Mouse (Mus musculus): Measurements from ENCODE around the gene F11.
A peak's percentile ranks its signal among the peaks of the same experiment; 100 is the strongest.

The F11 gene

DNA sequence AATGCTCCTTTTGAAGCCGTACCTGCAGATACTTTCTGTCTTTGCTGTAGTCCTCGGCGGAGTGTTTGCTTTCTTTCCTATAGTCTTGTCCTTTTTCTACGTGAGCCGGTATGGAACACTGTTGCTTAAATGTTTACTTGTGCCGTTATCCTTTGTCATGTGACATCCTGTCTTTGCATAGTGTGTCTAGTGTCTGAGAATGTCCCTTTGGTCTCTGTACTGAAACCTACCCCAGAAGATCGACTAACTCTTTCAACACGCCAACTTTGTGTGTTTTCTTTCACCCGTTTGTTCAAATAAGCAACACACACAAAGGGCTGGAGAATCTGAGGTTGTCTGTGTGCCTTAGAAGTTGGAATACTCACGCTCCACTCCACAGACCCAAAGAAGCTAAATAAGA, at the start of gene F11:
TSS of gene F11 (minus strand) at position 112 of the 400 bp plus-strand sequence.
- DNase-seq = no peak

DNA sequence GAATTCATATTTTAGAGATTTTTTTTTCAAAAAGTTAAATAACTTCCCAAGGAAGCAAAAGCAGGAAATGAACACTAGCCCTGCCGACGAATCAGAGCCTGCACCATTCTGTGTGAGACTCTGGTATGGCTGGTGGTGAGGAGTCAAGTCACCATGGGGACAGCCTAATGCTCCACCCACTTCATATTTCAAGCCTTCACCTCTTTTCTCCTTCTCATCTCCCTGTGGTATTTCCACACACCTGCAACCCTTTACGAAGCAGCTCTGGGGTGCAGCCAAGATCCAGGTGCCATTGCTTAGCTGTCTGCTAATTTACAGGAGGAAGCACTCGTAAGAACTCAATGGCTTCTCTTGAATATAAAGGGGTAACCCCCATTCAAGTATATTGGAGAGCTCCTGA, 49.1 kb upstream of the F11 start:
- DNase-seq = no peak

DNA sequence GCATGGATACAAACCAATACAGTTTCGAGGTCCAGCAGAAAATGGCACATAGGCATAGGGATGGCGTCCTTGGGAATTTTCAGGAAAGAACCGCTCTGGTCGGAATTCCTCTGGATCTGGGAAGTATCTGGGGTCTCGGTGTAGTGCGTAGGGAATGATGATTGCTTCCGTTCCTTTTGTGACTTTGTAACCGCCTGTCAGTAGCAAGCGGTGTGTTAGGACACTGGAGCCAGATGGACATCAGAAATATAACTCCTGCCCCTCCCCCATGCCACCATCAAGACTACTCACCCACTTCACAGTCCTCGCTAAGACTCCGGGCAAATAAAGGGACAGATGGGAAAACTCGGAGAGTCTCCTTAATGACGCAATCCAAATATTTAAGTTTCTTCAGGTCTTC, 46.5 kb upstream of the F11 start, which contains the start of gene Gm45753:
TSS of gene Gm45753 (minus strand) at position 101 of the 400 bp plus-strand sequence.
- no peak for DNase-seq

DNA sequence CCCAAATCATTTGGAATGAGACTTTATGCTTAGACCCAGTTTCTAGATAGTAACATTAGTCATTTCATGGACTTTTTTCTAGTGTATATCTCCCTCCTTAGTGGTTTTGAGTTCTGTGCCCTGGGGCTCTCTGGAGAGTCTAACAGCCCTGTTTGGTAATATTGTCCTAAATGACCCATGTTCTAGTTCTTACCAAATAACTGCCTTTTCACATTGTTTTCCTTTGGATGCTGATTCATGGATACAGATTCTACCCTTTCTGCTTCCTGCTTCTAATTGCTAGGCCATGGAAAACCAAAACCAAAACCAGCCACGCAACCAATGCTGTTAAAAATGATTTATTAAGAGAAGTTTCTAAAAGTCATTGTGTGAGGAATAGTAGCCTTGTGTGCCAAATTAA, 43.6 kb upstream of the F11 start:
- no peak for DNase-seq

DNA sequence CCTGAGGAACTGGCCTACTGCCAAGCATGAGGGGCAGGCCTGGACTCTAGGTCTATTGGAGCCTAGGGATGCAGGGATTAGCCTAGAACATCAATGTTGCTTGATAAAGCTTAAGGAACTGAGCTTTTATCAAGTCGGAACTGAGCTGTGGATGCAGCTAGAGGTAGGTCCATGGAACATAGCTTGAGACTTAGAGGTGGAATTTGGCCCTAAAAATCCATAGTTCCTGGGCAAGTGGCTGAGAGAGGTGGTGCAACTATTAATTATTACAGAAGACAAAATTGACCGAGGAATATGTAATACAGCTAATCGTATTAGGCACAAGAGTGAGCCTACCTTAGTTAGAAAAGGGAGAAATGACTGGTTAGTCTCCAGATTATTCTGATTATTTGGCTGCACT, 42.5 kb upstream of the F11 start:
- no peak for DNase-seq

DNA sequence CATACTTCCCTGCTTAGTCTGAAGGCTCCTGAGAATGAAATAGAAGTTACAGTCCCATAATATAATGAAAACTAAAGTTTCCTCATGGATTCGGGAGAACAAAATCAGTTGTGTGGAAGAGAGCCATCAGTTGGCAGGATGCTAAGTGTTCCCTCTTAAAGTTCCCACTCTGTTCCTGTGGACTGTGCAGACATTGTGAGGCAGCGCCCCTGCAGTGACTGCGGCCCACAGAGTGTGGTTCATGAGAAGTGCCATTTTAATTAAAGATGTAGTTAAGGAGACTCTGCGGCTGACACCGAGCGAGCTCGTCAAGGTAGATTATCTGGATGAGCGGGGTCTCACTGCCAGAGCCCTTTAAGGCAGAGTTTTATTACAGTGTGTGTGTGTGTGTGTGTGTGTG, 40.6 kb upstream of the F11 start:
- DNase-seq = no peak

DNA sequence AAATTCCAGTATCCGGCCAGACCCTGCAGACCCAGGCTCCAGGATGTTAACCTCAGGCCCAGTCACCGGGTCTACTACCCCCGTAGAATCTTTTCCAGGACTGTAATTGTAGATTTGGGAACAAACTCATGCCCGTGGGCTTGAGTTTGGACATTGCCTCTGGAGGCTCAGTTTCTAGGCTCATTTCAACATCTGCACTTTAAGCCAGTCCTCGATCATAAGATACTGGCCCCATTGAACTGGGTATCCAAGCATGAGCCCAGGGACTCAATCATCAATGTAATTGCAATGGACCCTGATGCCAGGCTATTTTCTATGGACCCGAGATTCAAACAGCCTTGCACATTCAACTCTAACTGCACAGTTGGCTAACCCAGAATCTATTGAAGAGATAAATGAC, 33.4 kb upstream of the F11 start:
- DNase-seq = no peak

DNA sequence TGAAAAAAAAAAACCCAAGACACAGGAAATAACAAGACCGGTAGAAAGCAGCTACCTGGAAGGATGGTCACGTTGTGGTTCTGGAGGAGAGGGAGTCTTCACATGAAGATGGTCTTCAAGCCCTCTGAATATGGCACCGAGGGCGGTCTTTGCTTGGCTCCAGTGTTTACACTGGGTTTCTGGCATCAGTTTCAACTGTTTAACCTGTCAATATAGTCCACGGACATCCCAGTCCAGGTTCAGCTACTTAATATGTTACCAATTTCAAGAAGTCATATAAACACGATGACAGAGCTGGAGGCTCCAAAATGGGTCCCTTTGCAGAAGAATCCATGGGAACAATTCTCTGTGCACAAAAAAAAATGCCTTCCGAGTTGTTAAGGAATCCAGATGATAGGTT, 32.9 kb upstream of the F11 start, which contains the start of gene Klkb1:
TSS of gene Klkb1 (minus strand) at position 173 of the 400 bp plus-strand sequence.
- no peak for DNase-seq

DNA sequence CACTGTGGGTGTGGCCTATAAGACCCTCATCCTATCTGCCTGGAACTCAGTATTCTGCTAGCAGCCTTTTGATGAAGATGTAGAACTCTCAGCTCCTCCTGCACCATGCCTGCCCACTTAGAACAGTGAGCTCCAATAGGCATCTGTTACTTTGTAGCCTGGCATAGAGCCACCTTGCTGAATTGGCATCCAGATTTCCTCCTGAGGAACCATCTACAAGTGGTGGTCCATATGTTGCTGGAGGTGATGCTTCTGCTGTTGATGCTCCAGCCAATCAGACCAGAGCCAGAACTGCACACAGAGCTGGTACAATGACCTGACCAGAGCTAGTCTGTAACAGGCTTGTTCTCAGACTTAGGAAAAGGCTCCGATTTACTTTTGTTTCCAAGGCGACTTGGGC, 30.0 kb upstream of the F11 start:
- DNase-seq = peak; percentile 26 to 29

DNA sequence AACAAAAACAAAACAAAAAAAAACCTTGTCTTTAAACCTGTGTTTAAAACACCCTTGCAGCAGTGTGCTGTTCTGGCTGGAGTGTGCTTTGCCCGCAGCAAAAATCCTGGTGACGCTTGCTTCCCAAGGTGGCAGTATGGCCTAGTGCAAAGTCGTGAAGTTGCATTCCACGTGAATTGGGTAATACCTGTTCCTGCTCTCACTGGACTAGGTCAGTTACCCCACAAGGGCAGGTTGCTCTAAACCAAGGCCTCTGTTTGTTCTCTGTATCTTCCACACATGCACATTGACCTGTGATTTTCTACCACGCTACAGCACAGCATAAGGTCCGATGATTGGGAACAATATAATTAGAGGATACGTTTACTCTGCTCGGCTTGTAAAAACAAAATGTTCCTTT, 19.8 kb upstream of the F11 start:
- DNase-seq = no peak

DNA sequence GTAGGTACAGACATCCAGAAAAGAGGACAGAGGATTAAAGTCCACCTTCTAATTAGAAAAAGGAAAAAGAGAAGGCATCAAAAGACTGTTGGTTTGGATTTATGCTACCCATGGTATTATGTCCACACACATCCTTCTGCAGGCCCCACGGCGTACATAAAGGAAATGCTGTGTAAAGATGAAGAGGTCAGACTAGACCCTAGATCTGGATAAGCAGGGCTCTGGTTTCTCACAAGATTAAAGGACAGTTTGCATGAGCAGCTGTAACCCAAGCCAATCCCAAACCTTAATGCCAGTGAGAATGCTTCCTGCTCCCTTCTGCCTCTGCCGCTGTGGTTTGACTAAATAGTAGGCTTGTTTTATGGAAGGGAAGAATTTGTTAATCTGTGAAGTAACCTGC, 15.6 kb upstream of the F11 start:
- DNase-seq = no peak

DNA sequence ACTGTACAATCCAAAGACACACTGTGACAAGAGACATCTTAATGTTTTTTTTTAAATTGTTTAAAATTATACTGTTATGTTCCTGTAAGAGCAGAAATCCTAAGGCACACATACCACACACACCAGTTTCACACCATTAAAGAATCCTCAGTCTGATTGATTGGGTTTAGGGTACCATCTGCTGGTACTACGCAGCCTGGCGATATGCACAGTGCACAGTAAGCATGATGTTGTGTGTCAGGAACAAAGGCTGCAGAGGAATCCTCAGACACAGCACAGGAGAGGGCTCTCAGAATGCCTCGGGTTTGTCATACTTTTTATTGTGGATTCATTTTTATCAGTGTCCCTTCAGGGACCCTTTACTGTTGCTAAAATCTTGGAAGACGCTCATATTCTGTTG, 12.5 kb upstream of the F11 start:
- no peak for DNase-seq

DNA sequence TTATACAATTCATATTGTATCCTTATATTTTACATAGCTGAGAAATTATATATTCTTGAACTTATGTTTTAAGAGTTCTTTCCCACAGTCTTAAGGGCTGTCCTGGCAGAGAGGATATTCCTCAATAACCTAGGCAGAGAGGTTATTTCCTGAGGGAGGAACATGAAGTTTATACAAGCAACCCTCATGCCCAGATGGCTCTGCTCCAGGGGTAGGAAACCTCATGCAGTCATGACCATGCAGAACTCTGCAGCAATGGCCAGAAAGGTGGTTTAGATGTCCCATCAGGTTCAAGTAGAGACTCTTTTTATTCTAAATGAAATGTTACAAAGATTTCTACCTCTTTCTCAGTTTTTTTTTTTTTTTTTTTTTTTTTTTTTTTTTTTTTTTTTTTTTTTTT, 7.2 kb upstream of the F11 start:
- DNase-seq = no peak

DNA sequence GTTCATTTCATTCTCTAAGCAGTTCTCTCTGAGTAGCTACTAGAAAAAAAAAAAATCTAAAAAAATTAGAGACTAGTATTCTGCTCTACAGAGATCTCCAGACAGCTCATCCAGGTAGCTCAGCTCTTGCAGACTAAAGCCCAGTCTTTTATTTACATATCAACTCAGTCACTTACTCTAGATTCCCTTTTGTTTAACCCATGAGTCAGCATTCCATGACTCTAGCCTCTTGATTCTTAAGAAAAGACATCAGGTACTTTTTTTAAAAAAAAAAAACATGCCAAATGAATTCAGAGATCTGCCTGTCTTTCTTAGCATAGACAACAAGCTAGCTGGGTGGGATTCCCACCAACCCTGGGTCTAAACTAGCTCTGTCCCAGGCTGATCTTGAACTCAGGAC, 6.7 kb upstream of the F11 start:
- no peak for DNase-seq

DNA sequence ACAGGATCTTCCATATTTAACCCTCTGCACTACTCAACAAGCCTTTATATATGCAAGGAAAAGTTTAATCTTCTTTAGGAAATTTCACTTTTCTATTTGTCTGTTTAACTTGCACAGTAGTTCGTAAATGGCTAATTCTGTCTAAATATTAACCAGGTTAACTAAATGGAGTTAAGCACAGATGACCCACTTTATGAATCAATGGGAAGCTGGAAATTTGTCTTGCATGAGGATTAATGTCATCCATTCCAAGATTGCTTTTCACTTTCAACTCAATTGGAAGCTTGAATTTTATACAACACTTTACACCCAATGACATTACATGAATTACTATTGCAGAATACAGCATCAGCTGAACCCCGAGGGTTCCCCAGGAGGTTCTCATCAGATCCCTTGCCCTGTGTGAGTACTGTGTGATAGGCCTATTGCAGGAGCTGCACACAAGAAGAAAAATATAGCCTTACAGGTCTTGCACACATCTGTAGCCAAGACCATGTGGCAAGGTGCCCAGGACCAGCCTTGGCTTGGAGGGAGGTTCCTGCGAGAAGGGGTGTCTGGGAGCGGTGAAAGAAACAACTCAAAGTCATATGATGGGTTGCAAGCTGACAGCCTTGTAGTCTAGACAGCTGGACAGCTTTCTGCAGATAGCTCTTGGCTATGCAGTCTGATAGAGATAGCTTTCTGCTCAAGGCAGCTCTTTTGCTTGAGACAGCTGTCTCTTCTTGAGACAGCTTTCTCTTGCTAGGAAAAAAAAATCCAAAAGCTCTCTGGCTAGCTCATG, 6.0 kb upstream of the F11 start:
- no peak for DNase-seq

DNA sequence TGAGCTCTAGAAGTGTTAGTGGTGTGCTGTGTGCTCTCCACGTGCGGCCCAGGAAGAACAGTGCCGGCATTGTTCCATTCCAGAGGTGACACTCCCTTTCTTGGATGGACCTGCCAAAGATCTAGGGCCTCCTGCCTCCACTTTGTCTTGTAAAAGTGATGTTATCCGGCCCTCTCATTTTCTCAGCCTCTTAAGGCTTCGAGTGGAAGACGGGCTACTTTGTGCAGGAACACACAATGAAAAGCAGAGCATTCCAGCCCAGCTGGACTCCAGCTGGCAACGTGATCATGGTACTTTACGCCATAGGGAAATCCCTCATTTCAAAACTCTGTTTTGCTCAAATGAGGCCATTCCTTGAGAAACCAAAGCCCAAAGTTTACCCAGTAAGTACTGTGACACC, 5.2 kb upstream of the F11 start:
- DNase-seq = no peak

DNA sequence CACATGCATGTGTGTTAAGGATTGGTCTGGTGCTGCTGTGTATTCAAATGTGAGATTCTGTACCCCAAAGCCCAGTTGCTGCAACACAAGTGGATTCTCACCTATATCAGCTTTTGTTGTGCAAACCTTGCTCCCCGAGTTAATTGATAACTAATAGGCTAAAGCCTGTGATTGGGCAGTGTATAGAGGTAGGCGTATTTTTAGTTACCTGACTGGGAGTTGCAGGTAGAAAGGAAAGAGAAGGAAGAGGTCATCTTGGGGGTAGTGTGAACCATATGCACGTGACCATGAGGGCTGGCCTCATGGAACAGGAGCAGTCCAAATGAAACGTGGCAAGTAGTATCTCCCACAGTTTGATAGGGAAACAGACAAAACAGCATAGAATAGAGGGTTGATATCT, 3.1 kb upstream of the F11 start:
- no peak for DNase-seq

DNA sequence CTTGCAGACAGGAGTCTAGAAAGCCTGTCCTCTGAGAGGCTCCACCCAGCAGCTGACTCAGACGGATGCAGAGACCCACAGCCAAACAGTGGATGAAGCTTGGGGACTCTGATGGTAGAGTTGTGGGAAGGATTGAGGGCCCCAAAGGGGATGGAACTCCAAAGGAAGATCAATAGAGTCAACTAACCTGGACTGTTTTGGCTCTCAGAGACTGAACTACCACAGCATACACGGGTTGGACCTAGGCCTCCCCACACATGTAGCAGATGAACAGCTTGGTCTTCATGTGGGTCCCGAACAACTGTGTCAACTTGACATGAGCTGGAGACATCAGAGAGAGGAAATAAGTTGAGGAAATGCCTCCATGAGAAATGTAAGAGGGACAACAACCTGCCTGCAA, 1.0 kb upstream of the F11 start:
- DNase-seq = no peak

DNA sequence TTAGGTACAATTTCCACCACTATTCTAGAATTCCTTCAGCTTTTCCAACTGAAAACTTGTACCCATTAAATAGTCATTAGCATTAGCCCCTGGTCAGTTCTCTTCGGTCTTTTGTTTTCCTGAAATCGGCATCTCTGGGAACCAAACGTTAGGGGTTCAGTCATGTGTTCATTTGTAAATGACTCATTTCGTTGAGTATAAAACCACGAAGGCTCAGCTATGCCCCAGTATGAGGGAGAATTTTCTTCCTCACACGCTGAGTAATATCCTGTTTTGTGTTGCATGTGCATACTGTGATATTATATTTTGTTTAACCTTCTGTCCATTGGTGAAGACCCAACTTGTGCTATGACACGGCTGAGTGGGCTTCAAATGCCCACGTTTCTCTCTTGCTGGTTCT, 3.4 kb downstream of the F11 start:
- DNase-seq = no peak

DNA sequence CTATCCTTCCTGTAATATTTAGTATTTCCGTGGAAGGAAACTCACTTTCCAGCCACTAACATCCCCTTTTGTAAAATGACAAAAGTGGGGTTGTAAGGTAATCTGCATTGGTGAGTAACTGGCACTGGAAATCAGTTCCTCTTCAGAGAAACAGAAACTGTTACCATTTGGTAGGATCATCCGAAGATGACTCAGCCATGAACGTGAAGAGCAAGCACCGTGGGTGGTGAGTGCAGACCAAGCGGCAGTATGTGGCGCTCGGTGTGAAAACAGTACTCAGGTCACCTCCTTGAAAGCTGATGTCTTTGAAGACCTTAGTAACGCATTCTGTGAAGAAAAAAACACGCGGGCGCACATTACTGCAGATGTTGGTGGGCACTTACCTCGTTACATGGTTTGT, 6.8 kb downstream of the F11 start:
- no peak for DNase-seq

DNA sequence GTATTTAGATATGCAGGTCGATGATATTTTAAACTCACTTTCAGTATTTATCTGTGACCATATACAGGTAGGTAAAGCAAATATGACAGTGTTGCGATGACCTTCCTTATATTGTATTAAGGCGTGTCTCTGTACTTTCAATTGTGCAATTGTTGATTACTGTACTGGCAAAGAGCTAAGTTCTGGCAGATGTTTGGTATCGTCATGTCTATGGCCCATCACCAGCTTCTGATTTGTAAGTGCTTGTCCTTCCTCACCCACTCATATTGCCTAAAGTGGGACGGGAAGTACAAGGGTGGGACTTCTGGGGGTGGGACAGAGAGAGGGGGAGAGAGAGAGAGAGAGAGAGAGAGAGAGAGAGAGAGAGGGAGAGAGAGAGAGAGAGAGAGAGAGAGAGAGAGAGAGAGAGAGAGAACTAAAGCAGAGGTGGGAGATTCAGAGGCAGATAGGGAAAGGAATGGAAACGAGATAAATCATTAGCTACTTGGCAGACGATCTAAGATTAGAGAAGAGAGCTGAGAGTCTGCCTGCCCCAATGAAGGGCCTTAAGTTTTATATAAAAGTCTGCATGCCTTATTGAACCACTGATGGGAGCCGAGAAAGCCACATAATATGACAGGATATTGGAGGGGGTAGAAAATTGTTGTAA, 7.5 kb downstream of the F11 start:
- no peak for DNase-seq

DNA sequence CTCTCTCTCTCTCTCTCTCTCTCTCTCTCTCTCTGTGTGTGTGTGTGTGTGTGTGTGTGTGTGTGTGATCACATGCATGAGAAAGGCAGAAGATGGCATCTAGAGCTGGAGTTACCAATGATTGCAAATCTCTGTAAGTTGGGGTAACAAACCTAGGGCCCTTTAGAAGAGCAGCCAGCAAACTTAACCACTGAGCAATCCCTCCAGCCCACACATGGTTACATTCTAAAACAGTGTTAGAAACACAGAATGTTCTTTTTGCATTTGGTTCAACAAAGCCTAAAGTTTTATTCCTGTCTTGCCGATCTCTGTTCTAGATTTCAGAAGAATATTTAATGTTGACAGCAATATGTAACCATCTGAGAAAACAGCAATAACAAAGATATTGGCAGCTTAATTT, 8.2 kb downstream of the F11 start:
- DNase-seq = no peak

DNA sequence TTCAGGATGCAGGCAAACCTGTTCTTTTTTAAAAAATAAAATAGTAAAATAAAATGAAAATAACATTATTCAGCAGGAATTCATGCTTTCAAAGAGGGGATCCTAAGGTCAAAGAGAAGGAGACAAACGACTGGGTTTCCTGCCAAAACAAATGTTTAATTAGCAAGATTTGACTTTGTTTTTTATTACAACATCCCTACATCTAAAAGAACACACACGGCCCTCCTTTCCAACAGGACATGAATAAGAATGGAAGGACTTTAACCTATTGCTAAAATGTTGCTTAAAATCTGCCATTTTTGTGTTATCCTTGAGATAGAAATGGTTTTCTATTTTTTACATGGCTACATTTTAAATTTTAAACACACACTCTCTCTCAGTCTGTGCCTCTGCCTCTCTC, 8.7 kb downstream of the F11 start:
- DNase-seq = no peak

DNA sequence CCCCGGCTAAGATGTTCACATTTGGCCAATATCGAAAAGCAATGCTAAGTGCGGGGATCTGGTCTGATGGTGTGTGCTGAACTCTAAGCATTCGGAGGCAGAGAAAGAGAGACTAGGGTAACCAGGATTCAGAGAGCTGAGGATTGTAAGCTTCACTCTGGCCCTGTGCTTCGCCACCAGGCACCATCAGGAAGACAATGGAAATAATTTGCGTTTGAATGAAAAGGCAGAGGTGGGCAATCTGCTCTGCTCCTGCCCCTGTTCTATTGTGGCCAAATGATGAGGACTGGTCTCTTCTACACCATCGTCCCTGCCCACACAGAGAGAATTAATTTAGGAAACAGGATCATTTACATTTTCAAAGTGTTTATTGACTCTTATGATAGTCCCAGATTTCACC, 15.5 kb downstream of the F11 start:
- DNase-seq = no peak

DNA sequence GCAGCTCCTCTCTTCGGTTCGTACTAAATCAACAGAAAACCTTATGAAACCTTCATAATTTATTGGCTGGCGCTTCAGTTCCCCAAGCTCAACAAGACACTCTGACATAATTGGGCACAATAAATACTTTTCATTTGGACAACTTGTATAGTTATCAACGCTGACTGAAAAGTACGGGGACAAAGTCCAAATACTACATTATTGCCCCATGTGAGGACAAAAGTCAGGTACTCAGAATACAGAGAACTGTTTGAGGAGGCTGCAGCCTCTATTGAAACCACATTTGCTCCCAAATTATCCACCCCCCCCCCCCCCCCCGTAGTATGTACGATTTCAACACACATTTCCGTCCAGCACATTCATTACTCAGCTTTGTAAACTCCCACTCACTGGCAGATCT, 22.5 kb downstream of the F11 start:
- no peak for DNase-seq

All from cerebellum, adult 18-20 months (tissue).